Mouse (Mus musculus) G1E-ER4 (cell line): ENCODE data around the gene Rps6ka6. TPM values are rescaled to one million over a fixed set of nuclear protein-coding genes. Genes with fewer than 3 reads are reported as not detected.

Source experiments
- GATA1 ChIP-seq: IDR thresholded peaks from one replicate; pipeline ENCODE4 v1.8.0; 2012; ENCODE audit warnings: low read length, inconsistent platforms
- polyA plus RNA-seq: library from polyadenylated mRNA; stranded (reverse); fragments of >175 nt; gene quantifications from 2 replicates; pipeline ENCODE4 v1.2.3, GENCODE M21; 2012

Gene Rps6ka6
- not detected in 2 replicates for polyA plus RNA-seq

DNA sequence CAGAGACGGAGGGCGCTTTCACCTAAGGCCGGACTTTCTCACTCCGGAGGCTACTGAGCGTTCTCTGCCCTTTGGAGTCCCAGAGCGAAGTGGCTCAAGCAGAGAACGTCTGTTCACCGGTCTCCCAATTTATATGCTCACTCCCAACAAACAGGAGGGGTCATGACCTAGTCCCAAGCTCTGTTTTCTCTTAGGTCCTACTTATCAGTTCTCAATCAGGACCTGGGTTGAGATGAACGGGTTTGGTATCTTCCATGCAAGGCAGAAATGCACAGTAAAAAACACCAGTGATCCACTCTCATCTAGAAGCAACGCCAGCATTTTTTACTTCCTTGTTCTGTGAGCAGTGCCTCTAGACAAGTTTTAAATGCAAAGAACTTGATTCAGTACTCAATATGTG lies at the start of gene Rps6ka6:
Gene Rps6ka6, minus strand, starts transcription at position 101 of the 400 bp plus-strand sequence.
- TF ChIP-seq GATA1 = no peak

- no peak for TF ChIP-seq GATA1
These were observed 39.3 kb upstream of the Rps6ka6 start for GRCm38 (mm10) chrX:111577044-111577443.

GRCm38 (mm10) chrX:111518206-111518605 lies 19.6 kb downstream of the Rps6ka6 start:
- TF ChIP-seq GATA1 = no peak

GRCm38 (mm10) chrX:111463565-111464093 lies 74.1 kb downstream of the Rps6ka6 start:
- no peak for TF ChIP-seq GATA1

DNA sequence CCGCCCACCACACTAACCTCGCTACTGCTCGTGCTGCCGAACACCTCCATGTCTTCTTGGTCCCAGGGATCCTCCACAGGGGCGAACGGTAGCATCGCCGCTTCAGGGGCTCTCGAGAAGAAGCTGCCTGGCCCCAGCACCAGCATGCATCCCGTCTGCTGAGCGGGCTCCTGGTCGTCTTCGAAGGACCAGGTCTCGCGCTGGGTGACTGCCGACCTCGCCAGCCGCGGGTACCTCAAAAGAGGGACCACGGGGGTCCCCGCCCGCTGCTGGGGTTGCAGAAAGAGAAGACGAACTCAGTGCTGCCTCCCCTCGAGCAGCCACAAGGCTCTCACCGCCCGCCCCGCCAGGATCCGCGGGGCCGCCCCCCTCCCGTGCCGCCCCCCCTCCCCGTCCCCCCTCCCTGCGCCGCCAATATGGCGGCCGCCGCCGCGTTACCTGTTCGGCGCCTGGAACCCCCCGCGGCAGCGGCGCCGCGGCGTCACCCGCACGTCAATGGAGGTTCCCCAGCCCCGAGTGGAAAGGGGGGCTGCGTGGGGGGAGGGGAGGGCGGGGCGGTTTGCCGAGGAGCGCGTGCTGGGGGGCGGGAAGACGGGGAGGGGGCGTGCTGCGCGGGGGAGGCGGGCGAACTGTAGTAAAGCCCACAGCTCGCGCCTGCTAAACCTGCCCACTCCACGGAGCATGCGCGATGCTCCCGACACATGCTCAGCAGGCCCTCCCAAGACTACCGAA lies 74.8 kb downstream of the Rps6ka6 start:
- no peak for TF ChIP-seq GATA1

DNA sequence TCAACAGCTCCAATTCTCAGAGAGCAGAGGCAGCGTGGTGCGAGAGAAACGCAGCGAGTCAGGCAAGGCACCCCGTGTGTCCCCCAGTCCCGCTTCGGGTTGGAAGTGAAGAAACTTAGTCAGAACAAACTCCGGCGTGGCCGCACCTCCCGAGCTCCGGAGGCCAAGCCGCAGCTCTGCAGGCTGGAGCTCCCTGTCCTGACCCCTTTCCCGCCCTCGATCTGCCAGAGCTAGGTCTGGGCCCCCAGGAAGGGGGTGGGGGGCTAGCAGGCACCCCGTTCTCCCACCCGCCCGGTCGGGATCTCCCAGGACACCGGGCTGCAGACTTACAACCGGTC lies 75.3 kb downstream of the Rps6ka6 start:
- no peak for TF ChIP-seq GATA1

GRCm38 (mm10) chrX:111462092-111462491 lies 75.7 kb downstream of the Rps6ka6 start:
- no peak for TF ChIP-seq GATA1

- no peak for TF ChIP-seq GATA1
These were observed 77.6 kb downstream of the Rps6ka6 start for GRCm38 (mm10) chrX:111460166-111460565.

DNA sequence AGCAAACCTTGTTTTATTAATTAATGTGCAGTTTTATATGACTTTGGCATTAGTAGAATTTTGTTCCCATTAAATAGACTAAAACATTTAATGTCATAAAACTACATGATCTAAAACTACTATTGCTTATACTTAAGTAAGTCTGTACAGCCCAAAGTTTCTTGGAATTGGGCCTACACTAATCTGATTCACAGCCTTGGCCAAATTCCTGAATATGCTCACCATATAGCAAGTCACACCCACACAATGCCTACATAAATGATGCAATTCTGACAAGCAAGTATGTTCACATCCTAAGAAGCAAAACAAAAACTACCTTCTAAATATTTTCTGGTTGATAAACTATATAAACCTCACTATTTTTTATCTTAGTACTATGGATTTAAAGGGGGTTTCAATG lies 101.2 kb downstream of the Rps6ka6 start:
- no peak for TF ChIP-seq GATA1

DNA sequence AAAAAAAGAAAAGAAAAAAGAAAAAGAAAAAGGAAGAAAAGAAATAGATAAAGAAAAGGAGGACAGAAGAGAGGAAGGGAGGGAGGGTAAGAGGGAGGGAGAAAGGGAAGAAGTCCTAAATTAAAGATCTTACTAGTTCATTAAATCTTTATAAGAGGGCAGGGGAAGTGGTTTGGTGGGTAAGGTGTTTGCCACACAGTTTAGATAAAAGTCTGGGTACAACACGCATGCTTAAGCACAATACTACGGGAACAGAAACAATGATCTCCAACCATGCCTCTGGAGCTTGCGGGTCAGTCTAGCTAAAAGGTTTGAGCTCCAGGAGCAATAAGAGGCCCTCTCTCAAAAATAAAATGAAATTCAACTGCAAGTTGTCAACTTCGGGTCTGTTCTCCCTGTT lies 123.0 kb downstream of the Rps6ka6 start:
- no peak for TF ChIP-seq GATA1

DNA sequence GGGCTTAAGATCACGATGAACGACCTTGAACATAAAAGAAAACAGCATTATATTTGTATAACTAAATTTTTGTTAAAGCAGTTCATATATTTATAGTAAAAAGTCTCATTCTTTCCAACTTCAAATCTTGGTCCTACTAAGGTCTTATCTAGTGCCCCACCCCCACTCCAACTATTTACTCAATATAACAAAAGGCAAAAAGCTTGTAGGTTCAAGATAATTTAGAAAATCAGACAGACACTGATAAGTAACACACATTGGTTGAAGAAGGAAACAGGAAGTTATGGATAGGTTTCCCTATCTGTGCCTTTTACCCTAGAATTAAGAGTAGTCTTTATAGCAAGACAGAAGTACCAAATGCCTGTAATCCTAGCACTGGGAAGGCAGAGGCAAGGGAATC lies 132.9 kb downstream of the Rps6ka6 start:
- no peak for TF ChIP-seq GATA1

DNA sequence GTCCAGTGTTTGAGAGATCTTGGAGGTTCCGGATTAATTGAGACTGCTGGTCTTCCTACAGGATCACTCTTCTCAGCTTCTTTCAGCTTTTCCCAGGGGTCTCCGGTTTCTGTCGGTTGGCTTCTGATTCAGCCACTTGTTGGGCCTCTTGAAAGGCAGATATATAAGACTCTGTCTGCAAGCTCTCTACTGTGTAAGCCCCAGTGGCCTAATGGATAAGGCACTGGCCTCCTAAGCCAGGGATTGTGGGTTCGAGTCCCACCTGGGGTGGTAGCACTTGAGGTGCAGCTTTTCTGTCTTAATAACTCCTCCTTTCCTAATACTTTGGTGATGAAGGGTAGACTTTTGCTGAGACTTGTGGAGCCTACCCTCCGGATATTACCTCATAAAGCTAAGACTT lies 160.7 kb downstream of the Rps6ka6 start:
- no peak for TF ChIP-seq GATA1

DNA sequence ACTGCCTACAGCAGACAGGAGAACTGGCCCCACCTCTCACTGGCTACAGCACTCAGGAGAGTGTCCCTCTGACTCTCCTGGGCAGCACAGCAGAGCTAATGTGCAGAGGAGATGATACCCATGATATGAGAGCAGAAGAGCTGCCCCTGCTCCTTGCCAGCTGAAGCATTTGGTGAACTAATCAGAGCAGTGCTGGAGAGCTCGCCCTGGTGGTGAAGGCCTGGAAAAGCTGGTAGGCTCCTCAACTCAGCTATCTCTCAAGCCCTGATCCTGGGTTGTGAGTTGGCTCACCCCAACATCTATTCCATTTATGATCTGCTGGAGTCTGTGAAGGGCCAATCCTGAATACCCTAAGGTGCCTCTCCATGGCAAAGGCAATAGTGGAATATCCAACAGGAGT lies 163.6 kb downstream of the Rps6ka6 start:
- TF ChIP-seq GATA1 = no peak

Other genes starting within 250 kb of the Rps6ka6 start
- not detected in 2 replicates for gene Hdx, start 159.1 kb upstream of the Rps6ka6 start, polyA plus RNA-seq